Mouse (Mus musculus): Measurements from ENCODE around the gene Med9. TPM values are rescaled to one million over a fixed set of nuclear protein-coding genes. Genes with fewer than 3 reads are reported as not detected.

The Med9 gene
- polyA plus RNA-seq, 1 experiment from 2014 or later, result 27.8 TPM

DNA sequence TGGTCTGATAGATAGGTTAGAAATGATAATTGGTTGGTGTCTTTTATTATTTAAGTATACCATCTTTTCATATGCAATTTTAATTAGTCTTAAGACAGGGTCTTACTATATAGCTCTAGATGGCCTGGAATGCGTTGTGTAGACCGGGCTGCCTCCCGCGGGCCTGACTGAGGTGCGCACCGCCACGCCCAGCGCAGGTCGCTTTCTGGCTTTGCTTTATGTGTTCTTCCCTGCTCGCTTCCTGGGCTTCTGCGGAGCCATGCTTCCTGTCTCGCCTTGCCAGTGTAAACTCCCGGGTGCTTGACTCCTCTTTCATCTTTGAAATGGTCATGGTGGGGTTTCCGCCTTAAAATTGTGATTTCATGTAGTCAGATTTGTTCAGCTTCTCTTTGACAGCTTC is 4.9 kb downstream of the Med9 start:
- Histone ChIP-seq H3K27ac (replicated peaks) (no peak overlapping the region), H3K4me1 (replicated peaks; ENCODE audit: control insufficient read depth, insufficient read depth) (0 out of 2 replicates have a peak, but pooled peaks cover 2% of the 10 kb centered on the region), H3K9me3 (ENCODE audit: control insufficient read depth, low read length) (no peaks in the 10 kb centered on the region), H3K9ac (ENCODE audit: low read length) (no peak overlapping the region), H3K27me3 (ENCODE audit: control insufficient read depth, insufficient read depth, low read length) (no peaks in the 10 kb centered on the region), H3K36me3 (ENCODE audit: control insufficient read depth, insufficient read depth, low read length) (no peaks in the 10 kb centered on the region; the same call in 1 of the 2 replicates), H3K4me3 (ENCODE audit: low read depth, low read length) (no peak overlapping the region), H3K4me2 (replicated peaks; ENCODE audit: low read depth) (no peak overlapping the region)
- no peak for ATAC-seq (ENCODE audit: low FRiP score, low TSS enrichment)
- 88% methylated on average over 14 of the region's 14 CpGs for WGBS
- TF ChIP-seq CTCF (IDR thresholded peaks at IDR 0.05; ENCODE audit: low read depth), result no peak
- no peak for TF ChIP-seq EP300 (optimal IDR thresholded peaks at IDR 0.05)
- DNase-seq (ENCODE audit: low spot score), result no peak

DNA sequence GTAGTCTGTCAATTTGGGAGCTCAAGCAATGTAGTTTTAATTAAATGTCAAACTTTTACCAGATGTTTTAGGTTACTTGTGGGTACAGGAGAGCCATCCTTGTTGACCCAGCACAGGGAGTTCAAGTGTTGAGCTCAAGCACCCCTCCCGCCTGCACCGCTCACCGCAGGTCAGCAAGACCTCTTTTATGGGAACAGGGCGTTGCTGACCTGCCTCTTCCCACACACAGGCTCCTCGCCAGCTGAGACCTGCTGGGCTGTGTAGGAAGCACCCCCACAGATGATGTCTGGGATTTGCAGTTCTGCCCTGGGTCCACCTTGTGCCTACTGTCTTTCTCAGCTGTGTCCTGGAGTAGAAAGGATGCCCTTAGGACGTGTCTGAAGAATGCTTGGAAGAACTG is 8.7 kb downstream of the Med9 start:
- TF ChIP-seq CTCF (IDR thresholded peaks at IDR 0.05; ENCODE audit: low read depth) (no peak), EP300 (optimal IDR thresholded peaks at IDR 0.05) (no peak)
- DNase-seq (ENCODE audit: low spot score) (no peak), ATAC-seq (ENCODE audit: low FRiP score, low TSS enrichment) (no peak)
- Histone ChIP-seq H3K9me3 (ENCODE audit: control insufficient read depth, low read length) (no peaks in the 10 kb centered on the region), H3K36me3 (ENCODE audit: control insufficient read depth, insufficient read depth, low read length) (peaks cover 8% of the 10 kb centered on the region), H3K4me3 (ENCODE audit: low read depth, low read length) (no peak overlapping the region), H3K4me2 (replicated peaks; ENCODE audit: low read depth) (no peak overlapping the region), H3K9ac (ENCODE audit: low read length) (no peak overlapping the region), H3K4me1 (replicated peaks; ENCODE audit: control insufficient read depth, insufficient read depth) (no peaks in the 10 kb centered on the region), H3K27me3 (ENCODE audit: control insufficient read depth, insufficient read depth, low read length) (no peaks in the 10 kb centered on the region), H3K27ac (replicated peaks) (no peak overlapping the region)
- 78% methylated on average over 6 of the region's 6 CpGs for WGBS

DNA sequence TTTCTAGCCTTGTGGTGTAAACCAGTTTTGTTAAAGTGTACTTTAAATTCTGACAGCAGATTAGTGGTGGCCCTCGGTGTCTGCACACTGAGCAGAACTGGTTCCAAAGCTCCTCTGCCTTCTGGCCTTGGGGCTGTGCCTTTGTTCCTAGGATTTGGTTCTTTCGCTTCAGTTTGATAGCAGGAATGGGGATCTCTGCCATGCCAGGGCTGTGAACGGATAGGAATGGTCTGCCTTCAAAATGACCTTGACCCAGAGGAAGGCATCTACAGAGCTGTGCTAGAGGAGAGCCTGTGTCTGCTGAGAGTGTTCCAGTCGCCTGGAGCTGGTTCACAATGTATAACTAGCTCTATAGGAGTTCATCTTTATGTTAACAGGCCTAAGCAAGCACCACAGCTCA is 11.4 kb downstream of the Med9 start:
- WGBS, result 64% methylated on average over 4 of the region's 4 CpGs
- TF ChIP-seq EP300 (optimal IDR thresholded peaks at IDR 0.05) (no peak), CTCF (IDR thresholded peaks at IDR 0.05; ENCODE audit: low read depth) (no peak)
- H3K27me3 ChIP-seq (ENCODE audit: control insufficient read depth, insufficient read depth, low read length), result no peaks in the 10 kb centered on the region
- H3K4me2 ChIP-seq (replicated peaks; ENCODE audit: low read depth), result no peak overlapping the region
- peaks cover 9% of the 10 kb centered on the region for H3K36me3 ChIP-seq (ENCODE audit: control insufficient read depth, insufficient read depth, low read length)
- no peak overlapping the region for H3K4me3 ChIP-seq (ENCODE audit: low read depth, low read length)
- no peak overlapping the region for H3K9ac ChIP-seq (ENCODE audit: low read length)
- DNase-seq (ENCODE audit: low spot score), result no peak
- H3K4me1 ChIP-seq (replicated peaks; ENCODE audit: control insufficient read depth, insufficient read depth), result 0 out of 2 replicates have a peak, but pooled peaks cover 2% of the 10 kb centered on the region
- no peak overlapping the region; the same call in 1 of the 2 replicates for H3K27ac ChIP-seq (replicated peaks)
- no peaks in the 10 kb centered on the region for H3K9me3 ChIP-seq (ENCODE audit: control insufficient read depth, low read length)
- ATAC-seq (ENCODE audit: low FRiP score, low TSS enrichment), result no peak

DNA sequence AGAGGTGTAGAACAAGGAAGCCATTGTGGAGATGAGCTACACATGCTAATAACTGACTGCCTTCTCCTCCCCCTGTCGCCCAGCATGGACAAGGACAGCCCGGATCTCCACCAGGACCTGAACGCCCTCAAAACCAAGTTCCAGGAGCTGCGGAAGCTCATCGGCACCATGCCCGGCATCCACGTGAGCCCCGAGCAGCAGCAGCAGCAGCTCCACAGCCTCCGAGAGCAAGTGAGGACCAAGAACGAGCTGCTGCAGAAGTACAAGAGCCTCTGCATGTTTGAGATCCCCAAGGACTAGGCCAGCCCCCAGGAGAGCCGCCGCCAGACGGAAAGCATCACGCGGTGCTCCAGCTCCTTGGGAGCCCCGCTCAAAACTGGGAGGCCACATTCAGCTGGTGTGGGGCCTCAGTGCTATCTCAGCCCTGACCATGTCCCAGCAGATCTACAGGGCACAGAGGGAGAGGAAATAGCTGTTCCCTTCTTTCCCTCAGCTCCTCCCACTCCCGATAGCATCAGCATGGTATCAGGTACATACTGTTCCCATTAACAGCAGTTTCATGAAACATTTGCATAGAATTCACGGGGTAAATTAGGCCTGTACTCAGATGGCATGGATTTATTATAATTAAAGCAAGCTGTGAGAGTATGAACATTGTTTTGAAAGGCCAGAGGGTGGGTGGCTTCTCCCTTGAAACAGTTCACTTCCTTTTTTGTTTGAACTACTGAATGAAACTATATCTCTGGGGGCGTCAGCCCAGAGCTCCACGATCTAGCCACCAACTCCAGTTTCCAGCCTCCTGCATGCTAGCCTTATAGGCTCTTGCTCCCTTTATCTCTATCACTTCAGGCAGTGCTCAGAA is 12.7 kb downstream of the Med9 start:
- H3K4me3 ChIP-seq (ENCODE audit: low read depth, low read length), result no peak overlapping the region
- DNase-seq (ENCODE audit: low spot score) (no peak), ATAC-seq (ENCODE audit: low FRiP score, low TSS enrichment) (no peak)
- 0 out of 2 replicates have a peak, but pooled peaks cover 2% of the 10 kb centered on the region for H3K4me1 ChIP-seq (replicated peaks; ENCODE audit: control insufficient read depth, insufficient read depth)
- no peak for TF ChIP-seq CTCF (IDR thresholded peaks at IDR 0.05; ENCODE audit: low read depth)
- no peak for TF ChIP-seq EP300 (optimal IDR thresholded peaks at IDR 0.05)
- no peaks in the 10 kb centered on the region for H3K27me3 ChIP-seq (ENCODE audit: control insufficient read depth, insufficient read depth, low read length)
- peaks cover 9% of the 10 kb centered on the region for H3K36me3 ChIP-seq (ENCODE audit: control insufficient read depth, insufficient read depth, low read length)
- H3K4me2 ChIP-seq (replicated peaks; ENCODE audit: low read depth), result no peak overlapping the region
- H3K27ac ChIP-seq (replicated peaks), result no peak overlapping the region
- WGBS, result 86% methylated on average over 20 of the region's 20 CpGs
- H3K9me3 ChIP-seq (ENCODE audit: control insufficient read depth, low read length), result no peaks in the 10 kb centered on the region
- no peak overlapping the region for H3K9ac ChIP-seq (ENCODE audit: low read length)

DNA sequence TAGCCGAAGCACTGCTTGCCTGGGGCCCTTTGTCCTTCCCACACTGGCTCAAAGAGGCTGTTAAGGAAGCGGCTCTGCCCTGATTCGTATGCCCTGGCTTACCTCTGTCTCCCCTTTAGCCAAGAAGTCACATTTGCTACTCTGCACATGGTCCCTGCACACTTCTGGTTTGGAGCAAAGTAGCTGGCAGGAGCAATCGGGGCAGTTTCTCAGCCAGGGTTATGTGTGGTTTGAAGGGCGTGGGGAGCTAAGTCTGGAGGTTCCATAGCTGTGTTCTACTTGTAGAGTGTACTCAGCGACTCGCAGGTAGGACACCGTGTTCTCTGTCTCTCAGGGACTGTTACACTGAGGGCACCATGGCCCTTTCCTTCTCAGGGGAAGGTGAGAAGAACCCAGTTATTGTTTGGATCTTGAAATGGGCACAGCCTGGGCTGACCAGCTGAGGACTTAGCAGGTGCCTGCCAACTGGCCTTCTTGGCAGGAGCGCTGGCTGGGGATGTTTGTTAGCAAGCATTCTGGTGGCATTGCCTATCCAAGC is 13.4 kb downstream of the Med9 start:
- H3K4me1 ChIP-seq (replicated peaks; ENCODE audit: control insufficient read depth, insufficient read depth), result 0 out of 2 replicates have a peak, but pooled peaks cover 2% of the 10 kb centered on the region
- ATAC-seq (ENCODE audit: low FRiP score, low TSS enrichment), result no peak
- H3K27me3 ChIP-seq (ENCODE audit: control insufficient read depth, insufficient read depth, low read length), result no peaks in the 10 kb centered on the region
- H3K4me2 ChIP-seq (replicated peaks; ENCODE audit: low read depth), result no peak overlapping the region
- no peak overlapping the region for H3K4me3 ChIP-seq (ENCODE audit: low read depth, low read length)
- H3K9me3 ChIP-seq (ENCODE audit: control insufficient read depth, low read length), result no peaks in the 10 kb centered on the region
- DNase-seq (ENCODE audit: low spot score), result no peak
- no peak overlapping the region for H3K9ac ChIP-seq (ENCODE audit: low read length)
- 82% methylated on average over 9 of the region's 9 CpGs for WGBS
- H3K36me3 ChIP-seq (ENCODE audit: control insufficient read depth, insufficient read depth, low read length), result peaks cover 9% of the 10 kb centered on the region
- no peak overlapping the region for H3K27ac ChIP-seq (replicated peaks)
- TF ChIP-seq EP300 (optimal IDR thresholded peaks at IDR 0.05) (no peak), CTCF (IDR thresholded peaks at IDR 0.05; ENCODE audit: low read depth) (no peak)

DNA sequence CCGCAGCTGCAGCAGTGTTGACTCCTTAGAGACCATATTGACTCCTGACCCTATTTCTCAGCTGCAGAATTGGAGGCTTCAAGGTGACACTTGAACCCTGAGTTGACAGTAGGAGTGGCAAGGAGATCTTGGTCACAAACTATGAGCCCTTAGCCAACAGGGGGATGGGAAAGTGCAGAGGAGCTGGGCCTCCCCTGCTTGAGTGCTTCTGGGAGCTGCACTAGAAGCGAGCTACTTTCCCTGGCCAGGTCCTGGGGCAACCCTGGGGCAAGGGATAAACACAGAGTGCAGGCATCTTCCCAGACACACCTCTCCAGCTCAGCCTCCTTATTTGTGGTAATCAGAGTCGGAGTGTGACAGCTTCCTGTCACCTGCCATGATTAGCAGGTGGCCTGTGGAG is 14.6 kb downstream of the Med9 start:
- TF ChIP-seq CTCF (IDR thresholded peaks at IDR 0.05; ENCODE audit: low read depth), result no peak
- TF ChIP-seq EP300 (optimal IDR thresholded peaks at IDR 0.05), result no peak
- Histone ChIP-seq H3K36me3 (ENCODE audit: control insufficient read depth, insufficient read depth, low read length) (peaks cover 9% of the 10 kb centered on the region), H3K4me3 (ENCODE audit: low read depth, low read length) (no peak overlapping the region), H3K4me1 (replicated peaks; ENCODE audit: control insufficient read depth, insufficient read depth) (0 out of 2 replicates have a peak, but pooled peaks cover 2% of the 10 kb centered on the region), H3K27me3 (ENCODE audit: control insufficient read depth, insufficient read depth, low read length) (no peaks in the 10 kb centered on the region), H3K27ac (replicated peaks) (no peak overlapping the region), H3K4me2 (replicated peaks; ENCODE audit: low read depth) (no peak overlapping the region), H3K9ac (ENCODE audit: low read length) (no peak overlapping the region), H3K9me3 (ENCODE audit: control insufficient read depth, low read length) (no peaks in the 10 kb centered on the region)
- 85% methylated on average over 3 of the region's 3 CpGs for WGBS
- ATAC-seq (ENCODE audit: low FRiP score, low TSS enrichment) (no peak), DNase-seq (ENCODE audit: low spot score) (no peak)
